18 mouse cellular contexts compared by ENCODE assay signal in the genomic region with DNA sequence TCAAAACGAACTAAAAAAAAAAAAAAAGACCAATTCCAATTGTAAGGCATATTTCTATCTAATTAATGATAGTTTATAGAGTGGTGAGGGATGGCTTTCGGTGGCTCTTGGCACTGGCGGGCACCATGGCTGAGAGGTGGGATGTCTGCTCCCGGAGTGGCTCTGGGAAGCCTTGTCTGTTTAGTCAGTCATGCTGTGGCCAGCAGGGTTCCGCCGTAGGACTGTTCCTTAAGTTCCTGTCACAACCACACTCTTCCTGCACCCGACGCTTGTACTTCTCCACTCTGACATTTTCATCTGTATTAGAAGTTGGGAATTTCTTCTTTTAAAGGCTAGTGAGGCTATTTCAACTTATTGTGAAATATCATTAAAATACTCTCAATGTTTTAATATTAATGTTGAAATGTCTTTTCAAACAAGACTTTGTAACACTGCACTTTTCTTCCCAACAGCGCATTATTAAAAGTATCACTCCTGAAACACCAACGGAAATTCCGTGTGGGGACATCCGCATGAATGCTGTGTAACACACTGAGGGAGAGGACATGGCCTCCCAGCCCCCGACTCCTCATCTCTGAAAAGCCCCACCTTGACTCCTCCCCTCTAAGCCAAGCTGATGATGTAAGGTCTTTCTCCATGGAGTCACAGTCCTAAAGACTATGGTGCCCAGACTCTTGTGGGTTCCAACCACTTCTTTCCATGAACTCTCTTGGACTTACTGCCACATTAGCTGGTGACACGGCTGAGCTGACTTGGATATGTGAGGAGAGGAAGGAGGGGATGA. TPM values are rescaled to one million over a fixed set of nuclear protein-coding genes. Genes with fewer than 3 reads are reported as not detected.
"Had no signal": no experiment of that assay in that cellular context is flagged by ENCODE, and none has a peak within 500 bp of the region (broad histone marks: within the 10 kb centered on the region; RNA-seq: fewer than 3 reads in every experiment).

No protein-coding gene starts in this region.

- DNase-seq: liver, postnatal 0 days; lung, adult 2 months; lung, postnatal 14 days; lung, postnatal 36 days; midbrain, embryonic 14.5 days; right cerebral cortex, postnatal 14 days; thymus, adult 2 months; thymus, postnatal 25 days; thymus, postnatal 4 days had no signal

- H3K4me1 ChIP-seq: liver, embryonic 15.5 days; lung, embryonic 15.5 days; midbrain, embryonic 10.5 days; midbrain, embryonic 12.5 days; neural tube, embryonic 12.5 days; stomach, embryonic 15.5 days had no signal

- H3K27me3 ChIP-seq: liver, embryonic 15.5 days; lung, embryonic 15.5 days; midbrain, embryonic 12.5 days; neural tube, embryonic 12.5 days; stomach, embryonic 15.5 days had no signal

- ATAC-seq: liver, postnatal 0 days; lung, postnatal 0 days; midbrain, embryonic 16.5 days had no signal

- H3K9me3 ChIP-seq: liver, embryonic 15.5 days; lung, embryonic 15.5 days; midbrain, embryonic 10.5 days; midbrain, embryonic 12.5 days; neural tube, embryonic 12.5 days; stomach, embryonic 15.5 days had no signal

- H3K36me3 ChIP-seq: liver, embryonic 15.5 days; lung, embryonic 15.5 days; midbrain, embryonic 10.5 days; midbrain, embryonic 12.5 days; neural tube, embryonic 12.5 days; stomach, embryonic 15.5 days had no signal

- H3K4me3 ChIP-seq: liver, embryonic 15.5 days; lung, embryonic 15.5 days; midbrain, embryonic 10.5 days; midbrain, embryonic 12.5 days; myocyte; neural tube, embryonic 12.5 days; stomach, embryonic 15.5 days had no signal

RNA-seq across cellular contexts. Expression of a gene that starts 32.9 kb away (rescaled TPM):
- polyA plus RNA-seq: myocyte had no signal
